In the genomic region with DNA sequence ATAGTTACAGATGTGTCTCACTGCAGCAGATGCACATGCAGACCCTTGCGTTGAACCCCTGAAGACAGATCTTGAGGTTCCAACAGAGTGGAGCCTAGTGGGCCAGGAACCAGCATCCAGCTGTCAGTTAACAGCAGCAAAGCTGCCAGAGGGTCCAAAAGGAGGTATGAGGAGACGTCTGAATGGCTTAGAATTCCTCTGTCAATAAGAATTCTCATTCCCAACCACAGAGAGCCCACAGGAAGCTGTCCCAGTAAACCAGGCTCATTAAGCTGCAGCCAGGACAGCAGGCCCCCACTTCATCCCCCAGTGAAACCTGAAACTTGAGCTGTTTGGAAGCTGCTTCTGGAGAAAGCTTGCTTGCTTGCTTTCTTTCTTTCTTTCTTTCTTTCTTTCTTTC, we compare ENCODE assay signal across 13 mouse cellular contexts.
DNase-seq lines count a peak whose midpoint lies in the region; ATAC-seq and TF ChIP-seq lines count a peak whose summit lies in the region.
"Had no signal": no experiment of that assay in that cellular context is flagged by ENCODE, and none has a peak within 500 bp of the region (broad histone marks: within the 10 kb centered on the region; RNA-seq: fewer than 3 reads in every experiment).

No protein-coding gene starts in this region.

- no peak for TF ChIP-seq POLR2A in limb, embryonic 14.5 days (IDR thresholded peaks at IDR 0.05; ENCODE audit: borderline replicate concordance, extremely low read depth, insufficient read depth, insufficient read length)

- 8% methylated on average over 2 of the region's 2 CpGs for WGBS in limb, embryonic 14.5 days

- ATAC-seq in limb, embryonic 14.5 days (ENCODE audit: low FRiP score, low read depth), result peak; percentile 73; the same call in 1 of the 2 replicates
- ATAC-seq: lung, postnatal 0 days had no signal

- H3K4me3 ChIP-seq in limb, embryonic 14.5 days (replicated peaks; ENCODE audit: low read length), result no peak overlapping the region

- H3K9ac ChIP-seq in limb, embryonic 14.5 days (ENCODE audit: low read depth, low read length, severe bottlenecking), result no peak overlapping the region

- H3K27me3 ChIP-seq in limb, embryonic 14.5 days (ENCODE audit: control insufficient read depth, insufficient read depth, low read length), result no peaks in the 10 kb centered on the region

- H3K9me3 ChIP-seq in limb, embryonic 14.5 days (ENCODE audit: control insufficient read depth, low read length), result no peaks in the 10 kb centered on the region

- no peaks in the 10 kb centered on the region for H3K36me3 ChIP-seq in limb, embryonic 14.5 days (ENCODE audit: control insufficient read depth, insufficient read depth, low read length)
- H3K36me3 ChIP-seq: G1E had no signal

- H3K4me2 ChIP-seq in limb, embryonic 14.5 days (replicated peaks; ENCODE audit: low read depth, low read length, severe bottlenecking), result no peak overlapping the region

- peak overlapping the region; percentile 67 for H3K27ac ChIP-seq in limb, embryonic 14.5 days (replicated peaks; ENCODE audit: low read depth, low read length)

- peak; percentile 15 for DNase-seq in kidney, postnatal 10 days
- no peak for DNase-seq in kidney, postnatal 14 days
- peak; percentile 70 for DNase-seq in embryo, embryonic 11 days
- DNase-seq in fibroblast of lung, adult 2 months (ENCODE audit: low read depth), result peak; percentile 71
- peak; percentile 76 for DNase-seq in limb, embryonic 14.5 days (ENCODE audit: low spot score)
- DNase-seq in layer of hippocampus, adult 18-20 months (ENCODE audit: low spot score in 2 of 2), result no peak
- DNase-seq in layer of hippocampus, adult 9-11 months, result no peak
- DNase-seq: adrenal gland, postnatal 10 days; cerebellum, adult 11-12 months; heart, adult 18-20 months; midbrain, embryonic 14.5 days had no signal

- H3K4me1 ChIP-seq in limb, embryonic 14.5 days (ENCODE audit: control insufficient read depth, insufficient read depth, low read length), result peaks cover 23% of the 10 kb centered on the region

Comparison
In these comparisons a context has a peak if more than half of its experiments do, and no peak if none do; other contexts are left out.
1. DNase-seq: peak in kidney, postnatal 10 days (single experiment), embryo, embryonic 11 days (single experiment), fibroblast of lung, adult 2 months (single experiment) and limb, embryonic 14.5 days (single experiment); none in kidney, postnatal 14 days (single experiment), layer of hippocampus, adult 18-20 months (0 of 2) and layer of hippocampus, adult 9-11 months (single experiment).